Comparison of ENCODE assay signal across 27 mouse cellular contexts in genomic region chr1:164419401-164419800, GRCm38 (mm10). TPM values are rescaled to one million over a fixed set of nuclear protein-coding genes. Genes with fewer than 3 reads are reported as not detected.
DNase-seq lines count a peak whose midpoint lies in the region; ATAC-seq lines count a peak whose summit lies in the region.
"Had no signal": no experiment of that assay in that cellular context is flagged by ENCODE, and none has a peak within 500 bp of the region (broad histone marks: within the 10 kb centered on the region; RNA-seq: fewer than 3 reads in every experiment).

No protein-coding gene starts in this region.

- no peak overlapping the region for H3K9ac ChIP-seq in intestine, embryonic 16.5 days (ENCODE audit: low read depth, low read length)
- H3K9ac ChIP-seq in liver, embryonic 11.5 days (ENCODE audit: low read depth, low read length), result no peak overlapping the region
- H3K9ac ChIP-seq: embryonic facial prominence, embryonic 13.5 days; forebrain, embryonic 13.5 days; hindbrain, embryonic 12.5 days; hindbrain, embryonic 15.5 days had no signal

- no peak overlapping the region for H3K4me2 ChIP-seq in intestine, embryonic 16.5 days (ENCODE audit: low read depth, low read length)
- no peak overlapping the region for H3K4me2 ChIP-seq in liver, embryonic 11.5 days
- H3K4me2 ChIP-seq: embryonic facial prominence, embryonic 13.5 days; forebrain, embryonic 13.5 days; heart, embryonic 11.5 days; hindbrain, embryonic 12.5 days; hindbrain, embryonic 15.5 days had no signal

- 54% methylated on average over 8 of the region's 8 CpGs for WGBS in intestine, embryonic 16.5 days
- WGBS in liver, embryonic 11.5 days, result 80% methylated on average over 8 of the region's 8 CpGs

- H3K9me3 ChIP-seq in intestine, embryonic 16.5 days (ENCODE audit: control insufficient read depth, low read length), result no peaks in the 10 kb centered on the region
- no peaks in the 10 kb centered on the region for H3K9me3 ChIP-seq in liver, embryonic 11.5 days (ENCODE audit: control insufficient read depth, low read length)
- H3K9me3 ChIP-seq: embryonic facial prominence, embryonic 10.5 days; embryonic facial prominence, embryonic 13.5 days; forebrain, embryonic 10.5 days; forebrain, embryonic 13.5 days; G1E; hindbrain, embryonic 12.5 days; hindbrain, embryonic 15.5 days had no signal

- H3K4me3 ChIP-seq in intestine, embryonic 16.5 days (ENCODE audit: low read length), result no peak overlapping the region
- no peak overlapping the region for H3K4me3 ChIP-seq in liver, embryonic 11.5 days (ENCODE audit: low read depth, low read length)
- H3K4me3 ChIP-seq: embryonic facial prominence, embryonic 10.5 days; embryonic facial prominence, embryonic 13.5 days; forebrain, embryonic 10.5 days; forebrain, embryonic 13.5 days; gastrocnemius, adult 2 months; hindbrain, embryonic 12.5 days; hindbrain, embryonic 15.5 days had no signal

- peak; percentile 42 for DNase-seq in 3134 (ENCODE audit: extremely low read depth, insufficient read length, low spot score)
- DNase-seq in 3T3-L1 (ENCODE audit: low read depth, low spot score), result peak; percentile 83
- no peak for DNase-seq in spleen, adult 12 weeks (ENCODE audit: low spot score)
- DNase-seq in liver, embryonic 11.5 days (ENCODE audit: low spot score), result no peak
- DNase-seq: adrenal gland, adult 2 months; adrenal gland, postnatal 14 days; B cell, adult 2 months; cerebellum, adult 11-12 months; cerebellum, adult 8-10 months; cerebellum, postnatal 10 days; cerebellum, postnatal 36 days; embryo, embryonic 11 days; gastrocnemius, adult 2 months; gastrocnemius, postnatal 14 days; heart, adult 11 months had no signal

- ATAC-seq in intestine, embryonic 16.5 days, result no peak
- no peak for ATAC-seq in frontal cortex, adult (ENCODE audit: low TSS enrichment)
- ATAC-seq in liver, embryonic 11.5 days (replicated peaks; ENCODE audit: low FRiP score), result no peak
- ATAC-seq: forebrain, embryonic 13.5 days; forebrain, embryonic 16.5 days had no signal

- H3K4me1 ChIP-seq in intestine, embryonic 16.5 days (ENCODE audit: control insufficient read depth, insufficient read depth, low read length), result peaks cover 11% of the 10 kb centered on the region
- H3K4me1 ChIP-seq in liver, embryonic 11.5 days (replicated peaks; ENCODE audit: control insufficient read depth, insufficient read depth, low read length), result no peaks in the 10 kb centered on the region
- H3K4me1 ChIP-seq: embryonic facial prominence, embryonic 10.5 days; embryonic facial prominence, embryonic 13.5 days; forebrain, embryonic 13.5 days; hindbrain, embryonic 12.5 days; hindbrain, embryonic 15.5 days had no signal

- H3K36me3 ChIP-seq in intestine, embryonic 16.5 days (ENCODE audit: control insufficient read depth, insufficient read depth, low read length), result no peaks in the 10 kb centered on the region
- H3K36me3 ChIP-seq in liver, embryonic 11.5 days (ENCODE audit: control insufficient read depth, insufficient read depth, low read length), result no peaks in the 10 kb centered on the region
- H3K36me3 ChIP-seq: embryonic facial prominence, embryonic 10.5 days; embryonic facial prominence, embryonic 13.5 days; forebrain, embryonic 10.5 days; hindbrain, embryonic 12.5 days; hindbrain, embryonic 15.5 days had no signal

- peak overlapping the region; percentile 69 for H3K27ac ChIP-seq in intestine, embryonic 16.5 days (ENCODE audit: low read length)
- no peak overlapping the region for H3K27ac ChIP-seq in liver, embryonic 11.5 days (ENCODE audit: low read depth, low read length)
- H3K27ac ChIP-seq: embryonic facial prominence, embryonic 10.5 days; embryonic facial prominence, embryonic 13.5 days; forebrain, embryonic 10.5 days; forebrain, embryonic 13.5 days; gastrocnemius, adult 2 months; hindbrain, embryonic 12.5 days; hindbrain, embryonic 15.5 days had no signal

- no peaks in the 10 kb centered on the region for H3K27me3 ChIP-seq in intestine, embryonic 16.5 days (replicated peaks; ENCODE audit: control insufficient read depth, insufficient read depth, low read length)
- no peaks in the 10 kb centered on the region for H3K27me3 ChIP-seq in liver, embryonic 11.5 days (replicated peaks; ENCODE audit: control insufficient read depth, insufficient read depth, low read length)
- H3K27me3 ChIP-seq: CH12.LX; embryonic facial prominence, embryonic 13.5 days; forebrain, embryonic 13.5 days; hindbrain, embryonic 12.5 days; hindbrain, embryonic 15.5 days had no signal

RNA-seq across cellular contexts. Expression of gene Atp1b1, which starts 38.8 kb away (rescaled TPM):
- polyA plus RNA-seq in intestine, embryonic 16.5 days (2015; fragmentation: Nextera tagmentation; extraction: Ambion mirVana), result 184 and 199 TPM in 2 replicates
- 18.2 and 18.6 TPM in 2 replicates for polyA plus RNA-seq in liver, embryonic 11.5 days (2014; fragmentation: Nextera tagmentation; extraction: Ambion mirVana)
- polyA plus RNA-seq: G1E had no signal

Comparison
In these comparisons a context has a peak if more than half of its experiments do, and no peak if none do; other contexts are left out.
1. DNase-seq: peak in 3134 (single experiment) and 3T3-L1 (single experiment); none in spleen, adult 12 weeks (single experiment) and liver, embryonic 11.5 days (single experiment).